Mouse (Mus musculus) layer of hippocampus, postnatal 14 days (tissue): ENCODE results near the gene Gps2. TPM values are rescaled to one million over a fixed set of nuclear protein-coding genes. Genes with fewer than 3 reads are reported as not detected.
"Not testable (repeated sequence)": the region's sequence is repeated elsewhere in the genome, so short reads cannot be mapped to it uniquely, and the experiment has no call there.

Experiments
- DNase-seq, 2 experiments: peaks; one replicate each; pipeline ENCODE4 v3.0.0; 2021 to 2022; ENCODE audit warnings: low spot score in 2 of 2, mixed read lengths in 1 of 2
- total RNA-seq, 2 experiments: library from RNA; stranded (reverse); gene quantifications; 2 replicates each; pipeline ENCODE4 v1.2.3; 2021

The Gps2 gene
- total RNA-seq, 2 experiments from 2014 or later: 28.5 to 29.3 TPM

DNA sequence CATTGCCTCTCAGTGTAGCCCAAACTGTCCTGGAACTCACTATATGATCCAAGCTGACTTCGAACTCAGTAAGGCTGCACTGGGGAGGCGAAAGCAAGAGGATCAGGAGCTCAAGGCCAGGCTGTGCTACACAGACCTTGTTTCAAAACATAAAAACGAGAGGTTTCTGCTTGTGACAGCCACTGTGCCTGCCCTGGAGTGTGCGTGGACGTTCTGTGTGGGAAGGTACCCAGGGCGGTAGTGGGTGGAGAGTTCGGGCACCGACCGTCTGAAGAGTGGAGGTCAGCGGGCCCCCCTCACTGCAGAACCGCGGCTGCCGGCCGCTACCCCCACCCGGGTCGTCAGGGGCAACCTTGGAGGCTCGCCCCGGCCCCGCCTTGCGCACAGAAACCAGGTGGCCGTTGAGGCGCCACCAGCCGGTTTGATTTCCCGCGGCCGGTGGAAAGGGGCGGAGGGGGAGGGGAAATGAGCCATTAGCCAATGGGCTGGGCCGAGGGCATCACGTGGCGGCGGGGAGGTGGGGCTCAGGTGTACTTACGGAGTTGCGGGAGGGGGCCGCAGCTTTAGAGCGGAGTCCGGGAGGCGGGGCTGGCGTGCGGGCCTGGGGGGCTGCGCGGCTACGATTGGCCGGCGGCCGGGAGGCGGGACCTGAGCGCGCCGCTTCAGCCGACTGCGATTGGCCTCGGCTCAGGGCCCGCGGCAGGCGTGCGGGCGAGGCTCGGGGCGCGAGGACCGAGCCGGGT is 21.6 kb downstream of the Gps2 start, which contains the start of gene Ybx2:
Gene Ybx2 (plus strand): TSS at position 660 of the 743 bp plus-strand sequence.
- DNase-seq: peak; percentile 76 to 87

GRCm38 (mm10) chr11:69936156-69936555 is 22.5 kb downstream of the Gps2 start:
- no peak for DNase-seq

- no peak for DNase-seq
These were observed 23.1 kb downstream of the Gps2 start for GRCm38 (mm10) chr11:69936714-69937347.

DNA sequence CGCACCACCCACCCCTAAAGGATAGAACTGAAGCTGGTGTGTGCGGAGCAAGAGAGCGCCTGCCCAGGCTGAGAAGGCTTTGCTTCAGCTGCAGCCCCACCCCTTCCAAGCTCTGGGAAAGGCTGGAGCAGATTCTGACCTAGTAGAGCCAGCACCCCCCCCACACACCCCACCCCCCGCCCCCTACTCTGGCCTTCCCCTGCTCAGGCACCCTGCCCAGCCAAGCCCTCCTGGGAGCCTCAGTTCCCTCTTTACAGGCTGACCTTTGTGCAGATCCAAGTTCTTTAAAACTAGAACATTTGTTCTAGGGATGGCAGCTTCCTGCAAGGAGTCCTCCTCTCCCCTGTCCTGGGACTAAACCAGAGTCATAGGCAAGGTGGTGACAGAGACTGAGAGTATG is 23.7 kb downstream of the Gps2 start:
- DNase-seq: no peak

DNA sequence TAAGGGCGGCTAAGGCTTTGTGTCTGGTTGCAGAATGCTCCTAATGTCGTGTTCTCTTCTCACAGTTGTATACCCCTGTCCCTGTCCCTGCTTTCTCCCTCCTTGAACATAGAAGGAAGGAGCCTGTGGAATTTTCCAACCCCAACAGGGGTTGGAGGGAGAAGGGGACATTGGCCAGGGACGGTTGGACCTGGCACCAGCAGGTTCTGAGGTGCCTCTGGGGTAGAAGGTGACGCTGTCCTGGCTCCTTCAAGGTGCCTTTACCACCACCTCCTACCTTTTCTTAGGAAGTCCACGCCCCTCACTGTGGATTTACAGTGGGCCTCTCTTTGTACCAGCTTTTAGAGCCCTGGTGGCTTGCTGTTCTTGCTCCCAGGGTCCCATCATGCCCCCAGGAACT is 24.1 kb downstream of the Gps2 start:
- no peak for DNase-seq

DNA sequence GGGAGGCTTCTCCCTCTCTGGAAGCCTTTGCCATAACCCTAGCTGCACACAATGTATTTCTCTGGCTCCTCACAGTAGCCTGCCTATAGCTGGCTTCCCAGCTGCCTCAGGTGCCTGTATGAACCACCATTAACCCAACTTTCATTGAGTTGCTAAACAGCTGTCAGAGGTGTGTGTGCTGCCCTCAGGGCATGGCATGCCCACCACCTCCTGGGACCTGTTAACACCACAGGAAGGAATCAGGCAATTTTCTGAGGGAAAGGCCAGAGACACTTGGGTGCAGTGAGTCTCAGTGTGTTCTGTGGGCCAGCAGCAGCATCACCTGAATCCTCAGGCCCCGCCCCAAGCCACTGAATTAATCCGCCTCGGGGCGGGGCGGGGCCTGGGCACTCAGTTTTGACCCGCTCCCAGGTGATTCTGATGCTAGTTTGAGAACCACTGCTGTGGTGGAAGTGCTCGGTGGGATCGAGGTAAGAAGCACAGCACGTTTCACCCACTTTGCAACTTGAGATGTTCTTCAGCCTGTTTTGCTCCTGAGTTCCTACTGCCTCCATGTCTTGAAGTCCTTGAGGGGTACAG is 24.8 kb downstream of the Gps2 start:
- DNase-seq: no peak

- DNase-seq: no peak
These were observed 25.5 kb downstream of the Gps2 start for GRCm38 (mm10) chr11:69939181-69939580.

DNA sequence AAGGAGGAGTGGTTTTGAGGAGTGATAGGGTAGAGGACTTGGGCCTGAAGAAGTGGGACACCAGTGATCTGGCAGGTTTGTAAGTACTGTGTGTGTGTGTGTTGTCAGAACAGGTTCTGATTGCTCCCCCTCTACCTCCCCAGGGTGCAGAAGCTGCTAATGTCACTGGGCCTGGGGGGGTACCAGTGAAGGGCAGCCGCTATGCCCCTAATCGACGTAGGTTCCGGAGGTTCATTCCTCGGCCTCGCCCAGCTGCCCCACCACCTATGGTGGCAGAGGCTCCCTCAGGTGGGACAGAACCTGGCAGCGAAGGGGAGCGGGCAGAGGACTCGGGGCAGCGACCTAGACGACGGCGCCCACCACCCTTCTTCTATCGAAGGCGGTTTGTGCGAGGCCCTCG is 26.0 kb downstream of the Gps2 start:
- no peak for DNase-seq

- DNase-seq: no peak
These were observed 27.3 kb downstream of the Gps2 start for GRCm38 (mm10) chr11:69940962-69941361.

GRCm38 (mm10) chr11:69945216-69945615 is 31.5 kb downstream of the Gps2 start:
- no peak for DNase-seq

DNA sequence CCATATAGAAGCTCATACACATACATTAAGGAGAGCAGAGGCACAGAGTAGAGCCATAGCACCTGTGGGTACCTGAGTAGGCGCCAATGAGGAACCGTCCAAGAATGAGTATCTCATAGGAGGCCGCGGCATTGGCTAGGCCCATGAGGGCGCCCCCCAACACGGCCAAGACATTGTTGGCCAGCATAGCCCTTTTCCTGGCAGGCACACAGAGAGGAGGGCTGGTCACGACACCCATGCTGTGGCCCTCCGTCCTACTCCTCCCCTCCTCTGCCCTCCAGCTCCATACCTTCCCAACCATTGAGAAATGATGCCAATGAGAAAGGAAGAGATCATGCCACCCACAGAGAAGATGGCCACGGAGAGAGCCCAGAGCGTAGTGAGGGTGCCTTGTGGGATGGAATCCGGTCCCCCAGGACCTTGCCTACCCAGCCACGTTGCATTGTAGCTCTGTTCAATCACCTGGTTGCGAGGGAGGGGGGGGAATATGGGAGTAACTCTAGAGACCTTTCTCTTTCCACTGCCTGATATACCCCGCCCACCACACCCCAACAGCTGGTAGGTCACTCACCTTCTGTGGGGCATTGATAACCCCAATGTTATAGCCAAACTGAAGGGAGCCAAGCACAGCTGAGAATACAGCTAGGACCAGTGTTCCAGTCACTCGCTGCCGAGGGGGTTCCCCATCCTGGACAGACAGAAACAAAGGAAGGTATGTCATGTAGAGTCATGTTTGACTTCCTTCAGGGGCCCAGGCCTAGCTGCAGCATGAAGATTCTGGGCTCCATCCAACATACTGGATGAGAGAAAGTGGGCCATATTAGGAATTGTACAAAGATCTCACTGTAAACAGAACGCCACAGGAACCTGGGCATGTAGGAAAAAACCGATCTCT is 32.6 kb downstream of the Gps2 start:
- DNase-seq: no peak

GRCm38 (mm10) chr11:69947337-69948065 is 33.8 kb downstream of the Gps2 start:
- no peak for DNase-seq

GRCm38 (mm10) chr11:69948066-69948762 is 34.5 kb downstream of the Gps2 start, which contains the start of gene Slc2a4:
TSS of gene Slc2a4 (minus strand) at chr11:69948188.
- peak; percentile 62 to 77 for DNase-seq

- DNase-seq: peak; percentile 77 to 78
These were observed 35.1 kb downstream of the Gps2 start for GRCm38 (mm10) chr11:69948763-69949150.

- DNase-seq: no peak
These were observed 37.2 kb downstream of the Gps2 start for GRCm38 (mm10) chr11:69950807-69951459.

GRCm38 (mm10) chr11:69952274-69952673 is 38.6 kb downstream of the Gps2 start:
- no peak for DNase-seq

DNA sequence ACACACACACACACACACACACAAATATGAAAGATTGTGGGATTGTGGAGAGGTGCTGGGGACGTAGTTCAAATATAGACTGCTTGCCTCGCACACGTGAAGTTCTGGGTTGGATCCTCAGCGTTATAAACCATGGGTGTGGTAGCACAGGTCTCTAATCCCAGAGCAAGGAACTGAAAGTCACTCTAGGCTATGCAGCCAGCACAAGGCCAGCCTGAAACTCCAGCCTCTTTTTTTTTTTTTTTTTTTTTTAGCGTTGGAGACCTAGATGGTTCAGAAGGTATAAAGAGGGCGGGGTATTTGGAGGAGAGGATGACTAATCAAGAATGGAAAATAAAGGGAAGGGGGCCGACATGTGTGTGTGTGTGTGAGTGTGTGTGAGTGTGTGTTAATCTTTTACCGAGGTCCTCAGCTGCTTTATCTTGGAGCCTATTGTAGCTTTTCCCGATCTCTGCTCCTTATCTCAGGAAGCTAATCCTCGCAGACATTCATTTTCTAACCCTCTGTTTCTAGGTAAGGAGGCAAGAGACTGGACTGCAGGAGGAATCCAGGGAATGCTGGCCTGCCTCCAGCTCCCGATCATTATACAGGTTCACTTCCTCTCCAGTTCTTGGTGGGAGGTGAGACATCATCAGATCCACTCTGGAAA is 39.7 kb downstream of the Gps2 start:
- no peak for DNase-seq

- DNase-seq: not testable (repeated sequence)
These were observed 41.9 kb downstream of the Gps2 start for GRCm38 (mm10) chr11:69955618-69956017.

DNA sequence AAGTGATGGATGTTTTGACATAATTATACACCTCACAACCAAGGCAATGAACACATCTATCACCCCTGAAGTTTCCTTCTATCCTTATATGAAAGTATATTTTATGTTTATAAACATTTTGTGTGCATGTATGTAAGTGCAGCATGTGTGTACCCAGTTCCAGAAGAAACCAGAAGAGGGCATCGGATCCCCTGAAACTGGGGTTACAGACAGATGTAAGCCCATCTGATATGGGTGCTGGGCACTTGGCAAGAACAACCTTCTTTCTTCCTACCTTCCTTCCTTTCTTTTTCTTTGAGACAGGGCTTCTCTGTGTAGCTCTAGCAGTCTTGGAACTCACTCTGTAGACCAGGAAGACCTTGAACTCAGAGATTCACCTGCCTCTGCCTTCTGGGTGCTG is 42.5 kb downstream of the Gps2 start:
- no peak for DNase-seq
